Mouse (Mus musculus): ENCODE results near the gene Mmp21.

GRCm38 (mm10) chr7:133727027-133727426, 47.2 kb upstream of the Mmp21 start:
- no peak for TF ChIP-seq GATA1 (IDR thresholded peaks at IDR 0.05; ENCODE audit: borderline replicate concordance, low read length)
- no peak for TF ChIP-seq FLI1 (IDR thresholded peaks at IDR 0.05; ENCODE audit: low read length)

All from megakaryocyte, embryonic 14.5 days (primary cell).